Mouse (Mus musculus) heart, adult 11 months (tissue): Measurements from ENCODE around the gene Cnbd2.
A peak's percentile ranks its signal among the peaks of the same experiment; 100 is the strongest.

Experiments
- DNase-seq: peaks from one replicate; pipeline ENCODE4 v3.0.0; 2022

The Cnbd2 gene

DNA sequence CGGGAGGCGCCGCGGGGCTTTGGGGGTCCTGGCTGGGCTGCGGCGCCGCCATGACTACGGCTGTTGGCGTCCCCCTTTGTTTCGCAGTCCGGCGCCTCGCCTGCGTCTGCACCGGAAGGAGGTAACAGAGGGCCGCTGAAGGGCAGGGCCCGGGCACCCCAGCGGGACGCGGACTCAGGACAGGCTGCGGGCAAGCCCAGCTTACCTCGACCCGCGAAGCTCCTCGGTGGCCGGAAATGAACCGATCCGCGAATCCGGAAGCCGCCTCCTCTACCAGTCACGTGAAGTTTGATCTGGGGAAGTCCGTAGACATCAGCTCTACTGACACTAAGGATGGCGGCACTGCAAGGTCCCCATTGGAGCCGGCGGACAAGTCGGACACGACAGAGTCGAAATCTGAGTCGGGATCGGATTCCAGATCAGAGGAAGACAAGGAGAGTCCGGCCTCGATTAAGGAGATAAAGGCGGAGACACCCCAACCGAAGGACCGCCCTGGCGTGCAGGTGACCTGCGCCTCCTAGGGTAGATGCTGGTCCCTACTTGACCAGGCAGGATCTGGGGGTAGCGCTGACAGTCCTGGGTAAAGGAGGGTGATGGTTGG lies at the start of gene Cnbd2, which contains the start of gene Scand1:
Cnbd2 (plus strand) TSS at position 3 of the 601 bp plus-strand sequence.
Scand1 (minus strand) TSS at position 408 of the 601 bp plus-strand sequence.
- peak; percentile 99 for DNase-seq

DNA sequence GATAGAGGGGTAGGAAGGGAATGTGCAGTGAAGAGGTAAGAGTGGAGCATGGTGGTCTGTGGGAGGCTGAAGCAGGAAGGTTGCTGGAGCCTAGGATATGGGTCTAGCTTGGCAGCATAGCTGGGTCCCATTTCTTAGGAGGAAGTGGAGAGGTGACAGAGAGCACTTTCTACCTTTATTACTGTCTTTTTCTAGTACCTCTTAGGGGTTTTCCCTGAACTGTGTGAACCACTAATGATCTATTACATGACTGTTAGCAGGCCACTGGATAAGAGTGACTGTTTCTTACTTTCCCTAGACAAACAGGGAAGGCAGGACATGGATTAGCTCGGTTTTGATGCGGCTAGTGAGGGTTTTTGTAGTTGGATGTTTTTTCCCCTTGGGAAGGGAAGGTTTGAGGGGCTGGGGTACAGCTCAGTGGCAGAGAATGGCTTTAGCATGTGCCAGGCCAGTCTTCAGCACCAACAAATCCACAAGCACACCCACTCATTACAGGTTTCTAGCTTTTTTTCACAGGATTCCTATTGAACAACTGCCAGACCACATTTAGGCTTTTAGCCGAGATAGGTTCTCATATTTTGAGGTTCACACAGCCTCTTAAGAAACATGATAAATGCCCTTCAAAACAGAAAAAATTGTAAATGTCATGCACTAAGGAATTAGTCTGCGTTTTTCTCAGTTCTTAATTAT lies 48.8 kb upstream of the Cnbd2 start:
- DNase-seq = no peak

DNA sequence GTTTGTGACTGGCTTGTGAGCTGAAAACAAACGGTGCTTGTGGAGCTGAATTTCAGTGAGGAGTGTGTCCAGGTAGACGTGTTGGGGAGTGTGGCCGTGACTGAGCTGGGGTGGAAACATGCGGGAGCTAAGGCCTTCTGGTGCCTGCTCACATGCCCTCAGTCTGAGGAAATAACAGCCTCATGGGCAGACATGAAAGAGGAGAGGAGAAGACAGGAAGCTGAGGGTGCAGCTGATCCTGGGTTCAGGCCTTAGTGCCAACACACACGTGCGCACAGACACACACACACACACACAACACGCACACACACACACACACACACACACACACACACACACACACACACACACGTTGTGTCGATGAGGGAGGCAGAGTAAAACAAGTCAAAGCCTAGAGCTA lies 44.5 kb upstream of the Cnbd2 start:
- DNase-seq = no peak

DNA sequence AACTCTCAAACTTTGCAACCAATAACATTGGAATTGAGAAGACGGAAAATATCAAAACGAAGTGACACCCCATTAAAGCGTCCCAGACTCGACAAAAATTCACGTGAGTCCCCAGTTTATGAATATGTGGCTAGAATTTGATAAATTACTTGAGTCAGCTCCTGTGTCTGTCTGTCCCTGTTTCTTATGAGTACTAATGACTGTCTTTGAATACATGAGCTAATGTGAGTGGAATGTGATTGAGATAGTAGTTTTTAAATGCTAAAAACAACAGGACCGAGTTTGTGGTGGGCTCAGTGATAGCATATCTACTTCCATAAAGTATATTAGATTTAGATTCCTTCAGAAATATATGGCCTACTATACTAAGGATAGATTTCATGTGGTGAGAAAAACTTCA lies 39.5 kb upstream of the Cnbd2 start:
- no peak for DNase-seq

DNA sequence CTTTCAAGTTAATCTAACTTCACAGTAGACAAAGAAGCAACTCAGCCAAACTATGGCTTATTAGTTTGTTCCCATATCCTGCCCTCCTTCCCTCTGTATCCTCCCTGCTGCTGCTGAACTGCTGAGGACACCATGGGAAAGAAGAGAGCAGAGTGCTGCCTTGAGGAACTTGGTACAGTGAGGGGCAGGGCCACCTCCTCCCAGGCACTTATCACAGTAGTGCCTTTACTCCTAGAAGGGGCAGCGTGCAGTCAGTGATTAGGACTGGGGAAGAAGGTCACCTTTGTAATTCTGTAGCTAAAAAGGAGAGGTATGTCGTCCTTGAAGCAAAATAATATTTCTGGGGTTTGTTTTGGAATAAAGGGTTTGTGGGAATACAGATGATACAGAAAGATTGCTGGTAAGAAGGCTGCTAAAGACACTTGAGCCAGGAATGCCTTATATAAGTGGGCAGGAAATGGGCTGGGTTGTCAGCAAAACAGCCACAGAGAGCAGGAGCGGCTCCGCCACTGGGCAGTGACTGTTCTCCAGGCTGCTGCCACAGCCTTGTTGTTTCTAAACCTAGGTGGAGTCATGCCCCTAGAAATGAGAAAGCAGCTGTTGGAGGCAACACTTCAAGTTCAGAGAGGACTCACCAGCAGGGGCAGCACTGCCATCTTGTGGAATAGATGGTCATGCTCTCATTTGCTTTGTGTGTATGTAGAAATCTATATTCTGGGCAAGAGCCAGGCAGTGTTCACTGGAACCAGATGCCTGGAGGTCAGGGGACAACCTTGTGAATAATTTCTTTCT lies 33.7 kb upstream of the Cnbd2 start:
- peak; percentile 99 for DNase-seq

DNA sequence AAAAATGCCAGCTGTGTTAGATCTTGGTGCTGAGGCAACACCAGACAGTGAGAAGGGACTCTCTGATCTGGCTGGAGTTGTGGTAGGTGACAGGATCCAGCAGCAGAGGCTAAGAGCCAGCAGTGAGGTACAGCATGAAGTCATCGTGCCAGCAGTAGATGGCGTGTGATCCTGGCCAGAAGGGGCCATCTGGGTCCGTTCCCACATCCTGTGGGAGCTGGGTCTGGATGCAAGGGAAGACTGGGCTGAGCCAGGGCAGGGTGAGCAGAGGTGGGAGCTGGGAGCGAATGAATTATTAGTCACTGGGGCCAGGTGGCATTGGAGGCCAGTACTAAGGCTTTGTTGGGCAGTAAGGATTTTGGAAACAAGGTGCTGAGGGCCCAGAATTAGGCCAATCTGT lies 30.9 kb upstream of the Cnbd2 start:
- no peak for DNase-seq

DNA sequence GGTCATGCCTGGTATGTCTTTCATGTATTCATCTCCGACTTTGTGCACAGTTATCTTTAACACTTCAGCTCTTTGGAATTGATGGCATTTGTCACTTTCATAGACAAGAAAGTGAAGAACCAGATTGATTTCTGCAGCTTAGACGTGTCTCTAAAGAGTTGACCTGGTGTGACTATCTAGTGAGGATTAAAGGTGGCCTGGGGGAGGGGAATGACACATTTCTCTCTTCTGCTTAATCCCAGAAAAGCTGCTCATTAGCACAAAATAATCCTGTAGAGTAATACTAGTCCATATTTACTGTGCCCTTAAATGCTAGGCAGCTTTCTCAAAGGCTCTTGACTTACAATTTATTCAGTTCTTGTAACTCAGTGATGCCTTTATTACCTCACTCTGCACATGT lies 26.9 kb upstream of the Cnbd2 start:
- DNase-seq = no peak

DNA sequence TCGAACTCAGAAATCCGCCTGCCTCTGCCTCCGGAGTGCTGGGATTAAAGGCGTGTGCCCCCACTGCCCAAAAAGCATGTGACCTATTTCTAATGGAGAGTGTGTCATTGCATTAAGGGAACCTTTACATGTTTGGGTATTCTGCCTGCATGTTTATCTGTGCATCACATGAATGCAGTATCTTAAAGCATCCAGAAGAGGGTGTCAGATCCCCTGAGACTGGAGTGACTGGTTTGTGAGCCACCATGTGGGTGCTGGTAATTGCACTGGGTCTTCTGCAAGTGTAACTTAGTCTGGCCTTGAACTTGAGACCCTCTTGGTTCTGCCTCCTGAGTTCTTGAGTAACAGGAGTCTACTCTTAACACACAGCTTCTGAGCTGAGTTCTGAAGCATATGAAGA lies 25.4 kb upstream of the Cnbd2 start:
- no peak for DNase-seq

DNA sequence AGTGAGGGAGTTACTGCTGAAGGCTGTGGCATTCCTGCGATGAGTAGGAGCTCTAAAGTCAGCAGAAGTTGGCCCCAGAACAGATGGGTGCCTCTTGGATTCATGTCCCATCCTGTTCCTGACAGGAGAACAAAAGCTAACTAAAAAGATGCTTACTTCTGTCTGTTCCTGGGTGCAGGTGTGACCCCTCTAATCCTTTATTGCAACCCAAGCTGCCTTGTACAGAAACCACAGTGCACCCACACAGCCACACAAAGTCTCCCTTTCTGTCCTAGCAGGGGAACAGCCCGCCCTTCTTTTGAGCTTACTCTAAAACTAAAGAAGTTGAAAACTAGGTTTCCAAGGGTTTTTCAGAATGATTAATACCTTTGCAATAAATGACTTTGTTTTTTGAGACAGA lies 23.9 kb upstream of the Cnbd2 start:
- DNase-seq = no peak

DNA sequence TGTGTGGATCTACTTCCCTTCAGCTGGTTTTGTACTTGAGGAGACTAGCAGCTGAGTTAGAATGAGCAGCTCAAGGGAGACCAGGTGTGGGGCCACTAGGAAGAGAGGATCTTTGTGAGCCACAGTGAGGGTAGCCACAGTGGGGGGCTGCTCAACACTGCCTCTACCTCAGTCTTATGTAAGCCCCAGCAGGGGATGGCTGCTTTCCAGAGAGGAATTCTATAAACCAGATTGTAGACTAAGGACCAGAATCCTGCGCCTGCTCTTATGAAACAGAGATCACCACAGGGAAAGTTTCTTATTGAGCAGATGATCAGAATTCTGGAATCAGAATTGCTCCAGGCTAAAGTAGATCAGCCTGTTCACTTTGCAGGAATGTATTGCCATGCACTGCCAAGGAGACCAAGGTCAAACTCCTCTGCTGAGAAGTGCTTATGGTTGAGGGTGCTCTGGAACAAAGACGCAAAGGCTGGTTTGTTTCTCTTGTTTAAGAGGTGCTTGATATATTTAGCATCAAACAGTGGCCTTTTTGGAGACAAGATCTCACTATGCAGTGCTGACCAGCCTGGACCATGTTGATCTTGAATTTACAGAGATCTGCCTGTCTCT lies 22.4 kb upstream of the Cnbd2 start:
- no peak for DNase-seq

DNA sequence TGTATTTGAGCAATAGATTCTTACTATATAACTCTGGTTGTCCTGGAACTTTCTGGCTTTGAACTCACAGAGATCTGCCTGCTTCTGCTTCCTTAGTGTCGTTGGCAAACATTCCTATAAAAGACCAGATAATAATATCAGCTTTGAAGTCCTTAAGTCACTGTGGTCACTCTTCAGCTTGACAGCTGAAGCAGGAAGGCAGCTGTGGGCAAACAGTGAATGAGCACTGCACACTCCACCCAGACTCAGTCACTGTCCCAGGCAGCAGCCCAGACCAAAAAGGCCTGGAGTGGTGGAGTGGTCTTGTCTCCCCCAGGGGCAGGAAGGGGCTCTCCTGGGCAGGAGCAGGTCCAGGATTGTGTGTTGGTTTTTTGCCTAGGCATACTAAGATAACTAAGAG lies 20.1 kb upstream of the Cnbd2 start:
- DNase-seq = no peak

DNA sequence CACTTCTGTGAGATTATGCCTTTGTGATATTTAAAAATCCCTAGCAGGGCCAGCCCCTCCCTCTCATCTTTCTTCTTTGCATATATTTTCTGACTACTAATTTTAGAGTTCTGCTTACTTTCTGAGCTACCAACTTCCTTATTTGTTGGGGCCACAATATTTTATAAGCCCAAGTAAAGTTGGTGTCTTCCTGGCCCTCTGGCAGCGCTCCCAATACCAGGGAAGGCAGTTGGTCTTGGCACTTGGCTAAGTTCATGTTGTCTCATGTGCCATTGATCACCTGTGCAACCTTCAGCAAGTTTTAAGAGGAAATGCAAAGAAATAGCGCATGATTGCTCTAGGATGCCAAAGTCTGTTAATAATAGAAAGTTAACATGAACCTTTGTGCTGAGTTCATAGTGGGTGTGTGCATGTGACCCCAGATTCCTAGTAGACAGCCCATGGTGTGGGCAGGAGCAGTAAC lies 16.5 kb upstream of the Cnbd2 start:
- DNase-seq = no peak

DNA sequence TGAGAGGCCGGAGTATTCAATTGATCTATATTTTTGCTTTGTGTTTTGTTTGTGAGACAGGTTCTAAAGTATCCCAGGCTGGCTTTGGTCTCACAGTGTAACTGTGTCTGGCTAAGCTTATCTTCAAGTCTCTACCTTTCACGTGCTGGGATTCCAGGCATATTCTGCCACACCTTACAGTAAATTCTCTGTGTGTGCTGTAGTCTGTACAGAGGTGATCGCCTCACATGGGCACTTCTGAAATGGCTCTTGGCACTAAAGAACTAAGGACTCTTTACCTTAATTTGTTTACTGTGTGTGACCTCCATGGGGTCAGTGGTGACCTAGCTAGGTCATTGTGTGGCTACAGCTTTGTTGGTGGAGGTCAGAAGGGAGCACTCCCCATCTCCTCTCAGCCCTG lies 15.9 kb upstream of the Cnbd2 start:
- no peak for DNase-seq

DNA sequence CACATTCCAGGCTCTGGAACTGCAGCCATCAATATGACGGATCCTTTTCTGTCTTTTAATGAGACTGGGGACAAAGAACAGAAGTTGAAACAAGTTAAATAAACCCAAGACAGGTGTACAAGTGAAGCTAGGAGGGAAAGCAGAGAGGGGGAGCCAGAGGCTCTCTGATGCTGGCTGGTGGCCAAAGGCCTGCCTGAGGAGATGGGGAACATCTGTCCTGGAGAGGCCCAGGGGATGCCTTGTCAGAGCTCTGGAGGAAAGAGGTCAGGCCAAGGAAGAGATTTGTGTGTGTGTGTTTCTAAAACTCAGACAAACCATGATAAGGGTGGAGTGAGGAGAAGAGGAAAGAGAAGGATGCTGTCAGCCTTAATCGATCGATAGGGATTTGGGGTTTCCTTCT lies 14.4 kb upstream of the Cnbd2 start:
- peak; percentile 96 for DNase-seq

DNA sequence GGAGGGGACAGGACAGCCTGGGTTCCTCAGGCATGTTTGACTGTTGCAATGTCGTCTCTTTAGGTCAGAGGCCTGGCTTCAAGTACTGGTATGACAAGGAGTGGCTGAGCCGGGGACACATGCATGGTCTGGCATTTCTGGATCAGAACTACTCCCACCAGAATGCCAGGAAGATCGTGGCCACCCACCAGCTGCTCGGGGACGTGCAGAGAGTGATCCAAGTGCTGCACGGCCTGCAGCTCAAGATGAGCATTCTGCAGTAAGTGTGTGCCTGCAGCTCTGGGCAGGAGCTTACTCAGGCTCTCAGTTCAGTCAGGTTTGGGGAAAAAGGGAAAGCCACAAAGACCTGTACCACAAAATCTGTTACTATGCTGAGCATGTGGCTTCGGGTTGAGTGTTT lies 13.6 kb upstream of the Cnbd2 start:
- peak; percentile 89 for DNase-seq

DNA sequence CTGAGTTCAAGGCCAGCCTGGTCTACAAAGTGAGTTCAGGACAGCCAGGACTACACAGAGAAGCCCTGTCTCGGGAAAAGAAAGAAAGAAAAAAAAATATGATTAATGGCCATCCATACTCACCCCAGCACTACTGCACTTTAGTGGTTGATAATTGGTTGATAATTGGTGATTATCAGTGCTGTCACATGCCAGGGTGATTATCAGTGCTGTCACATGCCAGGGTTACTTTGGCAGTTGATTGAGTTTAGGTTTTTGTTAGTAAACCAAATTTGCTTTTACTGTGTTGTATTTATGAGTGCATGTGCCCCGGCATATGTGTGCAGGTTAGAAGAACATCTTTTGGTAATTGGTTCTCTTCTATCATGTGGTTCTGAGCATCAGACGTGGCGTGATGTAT lies 10.0 kb upstream of the Cnbd2 start:
- no peak for DNase-seq

DNA sequence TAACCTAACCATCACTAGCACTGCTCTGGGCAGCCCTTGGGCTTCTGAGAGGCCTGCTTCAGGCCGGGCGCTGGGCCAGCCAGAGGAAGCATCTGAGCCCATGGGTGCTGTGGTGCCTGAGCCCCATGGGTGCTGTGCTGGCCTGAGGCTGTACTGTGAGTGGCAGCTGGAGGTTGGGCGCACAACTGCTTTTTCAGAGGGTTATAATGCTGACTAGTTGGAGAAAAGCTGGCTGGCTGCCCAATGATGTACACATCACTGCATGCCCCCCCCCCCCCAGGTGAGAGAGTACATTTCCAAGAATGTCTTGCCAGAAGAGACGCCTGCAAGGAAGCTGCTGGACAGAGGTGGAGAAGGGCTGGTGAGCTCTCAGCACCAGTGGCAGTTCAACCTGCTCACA lies 7.7 kb upstream of the Cnbd2 start:
- no peak for DNase-seq

DNA sequence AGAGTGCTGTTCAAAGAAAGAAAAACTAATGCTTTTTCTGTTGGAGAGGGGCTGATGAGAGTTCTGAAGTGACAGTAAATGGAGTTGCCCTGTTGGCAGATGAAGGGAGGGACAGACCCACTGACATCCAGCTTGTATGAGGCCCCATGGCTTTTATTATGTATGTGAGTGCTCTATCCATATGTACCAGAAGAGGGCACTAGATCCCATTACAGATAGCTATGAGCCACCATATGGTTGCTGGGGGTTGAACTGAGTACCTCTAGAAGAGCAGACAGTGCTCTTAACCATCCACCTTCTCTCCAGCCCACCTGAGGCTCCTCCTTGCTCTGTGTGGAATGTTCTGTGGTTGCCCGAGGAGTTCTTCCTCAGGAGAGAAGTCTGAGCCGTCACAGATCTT lies 6.3 kb upstream of the Cnbd2 start:
- no peak for DNase-seq

DNA sequence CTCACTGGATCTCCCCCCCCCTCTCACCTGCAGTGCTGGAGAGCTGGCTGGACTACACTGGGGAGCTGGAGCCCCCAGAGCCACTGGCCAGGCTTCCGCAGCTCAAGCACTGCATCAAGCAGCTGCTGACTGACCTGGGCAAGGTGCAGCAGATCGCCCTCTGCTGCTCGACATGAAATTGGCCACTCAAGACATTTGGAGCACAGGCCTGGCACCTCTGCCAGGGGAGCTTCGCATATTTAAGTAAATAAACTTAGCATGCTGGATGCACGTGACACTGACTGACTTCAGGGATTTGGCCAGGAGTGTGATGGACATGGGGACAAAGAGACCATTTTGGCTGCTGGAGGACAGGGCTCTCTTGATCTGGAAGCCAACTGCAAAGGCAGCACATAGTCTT lies 4.8 kb upstream of the Cnbd2 start:
- DNase-seq = peak; percentile 88

DNA sequence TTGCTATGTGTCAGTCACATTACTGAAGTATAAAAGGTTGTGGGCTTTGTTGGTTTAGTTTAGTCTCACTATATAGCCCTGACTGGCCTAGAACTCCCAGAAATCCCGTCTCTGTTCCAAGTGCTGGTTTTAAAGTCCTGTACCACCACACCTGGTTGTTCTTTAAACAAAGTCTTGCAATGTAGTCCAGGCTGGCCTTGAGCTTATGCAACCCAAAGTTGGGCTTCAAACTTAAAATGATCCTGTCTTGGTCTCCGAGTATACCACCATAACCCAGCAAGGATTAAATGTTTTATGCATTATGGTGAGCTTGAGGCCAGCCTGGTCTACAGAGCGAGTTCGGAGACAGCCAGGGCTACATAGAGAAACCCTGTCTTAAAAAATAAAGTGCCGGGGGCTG lies 2.2 kb upstream of the Cnbd2 start:
- peak; percentile 66 for DNase-seq

DNA sequence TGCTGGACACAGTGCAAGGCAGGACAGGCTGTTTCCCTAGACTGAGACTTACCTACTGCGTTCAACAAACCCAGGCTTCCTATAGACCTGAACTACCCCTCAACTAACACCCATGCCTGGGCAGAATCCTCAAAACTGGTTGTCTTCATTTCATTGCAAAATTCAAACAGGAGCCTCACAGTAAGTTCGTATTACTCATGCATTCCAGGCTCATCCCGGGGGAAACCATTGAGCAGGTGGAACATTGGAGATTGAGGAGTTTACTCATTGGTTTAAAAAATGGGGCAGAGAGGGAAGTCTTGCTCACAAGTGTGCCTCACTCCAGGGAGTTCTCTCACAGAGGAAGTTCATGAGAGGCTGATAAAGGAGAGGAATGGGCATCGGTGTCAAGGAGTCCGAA lies 1.6 kb upstream of the Cnbd2 start:
- DNase-seq = peak; percentile 81

DNA sequence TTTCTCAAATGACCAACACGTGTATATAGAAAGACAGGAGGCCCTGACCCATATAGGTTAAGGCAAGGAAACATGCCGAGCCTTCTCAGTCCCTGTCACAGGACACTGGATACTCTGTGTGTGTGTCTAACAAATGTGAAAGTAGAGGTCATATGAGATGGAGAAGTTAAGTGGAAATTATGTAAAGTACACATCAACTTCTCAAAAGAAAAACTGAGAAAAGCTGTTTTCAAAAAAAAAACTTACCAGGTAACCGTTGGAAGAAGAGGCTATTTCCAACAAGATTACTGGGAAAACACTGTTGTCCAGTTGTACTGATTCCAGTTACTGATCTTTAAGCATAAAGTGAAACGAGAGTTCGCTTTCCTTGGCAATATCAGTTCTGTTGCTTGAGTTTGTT lies 1.2 kb upstream of the Cnbd2 start:
- DNase-seq = no peak

DNA sequence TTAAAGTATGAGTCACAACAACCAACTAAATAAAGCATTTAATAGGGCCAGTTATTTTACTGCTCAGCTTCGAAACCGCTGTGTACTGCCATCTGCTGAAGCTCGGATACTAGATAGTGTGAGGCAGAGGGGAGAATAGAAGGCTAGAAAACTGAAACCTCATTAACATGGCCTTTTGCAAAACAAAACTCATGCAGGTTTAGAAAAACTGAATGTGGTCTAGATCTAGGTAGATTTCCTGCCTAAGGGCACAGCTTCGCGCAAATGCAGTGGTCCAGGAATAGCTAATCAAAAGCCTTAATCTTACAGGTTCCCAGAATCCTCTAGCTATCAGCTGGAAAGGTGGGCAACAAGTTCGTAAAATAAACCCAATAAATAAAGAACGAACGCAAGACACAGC lies 658 bp upstream of the Cnbd2 start:
- peak; percentile 77 for DNase-seq

DNA sequence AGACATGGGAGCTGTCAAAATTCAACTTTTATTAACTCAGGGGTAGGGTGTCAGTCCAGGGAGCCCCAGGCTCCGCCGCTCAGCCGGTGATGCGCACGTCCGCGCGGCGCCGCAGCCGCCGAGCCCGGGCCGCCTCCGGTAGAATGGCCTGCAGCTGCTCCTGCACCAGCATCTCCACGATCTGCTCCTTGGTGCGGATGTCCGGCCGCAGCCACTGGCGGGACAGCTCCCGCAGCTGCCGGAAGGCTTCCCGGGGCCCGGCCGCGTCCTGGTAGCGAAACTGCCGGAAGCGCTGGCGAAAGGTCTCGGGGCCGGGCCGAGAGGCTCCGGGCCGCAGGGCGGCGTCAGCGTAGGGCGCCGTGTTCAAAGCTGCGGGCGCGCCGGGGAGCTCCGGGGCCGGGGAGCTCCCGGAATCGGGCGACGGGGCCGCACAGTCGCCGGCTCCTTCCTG lies 233 bp upstream of the Cnbd2 start:
- peak; percentile 98 for DNase-seq
